Mouse (Mus musculus): ENCODE measurements around the gene Art1. TPM values are rescaled to one million over a fixed set of nuclear protein-coding genes. Genes with fewer than 3 reads are reported as not detected.

Art1 gene
- polyA plus RNA-seq, 1 experiment = not detected

DNA sequence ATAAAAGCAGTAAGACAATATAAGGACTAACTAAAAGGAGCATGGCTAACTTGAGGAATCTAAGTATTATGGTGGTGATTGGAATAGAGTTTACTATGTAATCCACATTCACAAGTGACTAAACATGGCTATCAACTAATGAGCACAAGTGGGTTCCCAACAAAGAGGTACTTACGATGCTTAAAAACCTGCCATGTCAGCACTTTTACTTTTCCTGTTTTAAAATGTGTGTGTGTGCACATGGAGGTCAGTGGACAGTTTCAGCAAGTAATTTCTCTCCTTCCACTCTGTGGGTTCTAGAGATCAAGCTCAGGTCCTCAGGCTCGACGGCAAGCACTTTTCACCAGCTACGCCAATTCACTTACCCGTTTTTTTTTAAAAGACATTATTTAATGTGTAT is 36.4 kb downstream of the Art1 start:
- Histone ChIP-seq H3K4me3 (ENCODE audit: insufficient read depth, low read length) (no peak overlapping the region), H3K4me1 (ENCODE audit: control insufficient read depth, insufficient read depth, low read length) (no peaks in the 10 kb centered on the region)
- TF ChIP-seq CTCF (IDR thresholded peaks at IDR 0.05; ENCODE audit: borderline replicate concordance, insufficient read depth, low read length) (no peak), POLR2A (IDR thresholded peaks at IDR 0.05; ENCODE audit: low read depth, low read length) (no peak)

DNA sequence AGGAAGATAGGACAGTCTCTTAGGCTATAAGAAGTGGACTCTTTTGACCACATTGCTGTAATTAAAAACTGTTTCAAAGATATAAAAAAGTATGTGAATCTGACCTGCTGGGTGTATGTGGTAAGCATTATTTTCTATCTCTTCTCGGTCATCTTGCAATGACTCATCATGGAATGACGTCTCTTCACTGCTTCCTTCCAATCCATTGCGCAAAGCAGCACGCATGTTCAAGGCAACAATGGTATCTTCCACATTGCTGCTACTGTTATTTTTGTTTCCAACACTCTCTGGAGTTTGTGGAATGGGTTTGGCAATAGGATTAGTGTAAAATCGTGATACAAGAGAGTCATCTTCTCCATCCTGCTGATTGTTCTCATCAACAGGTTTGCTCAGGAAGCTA is 52.1 kb downstream of the Art1 start:
- Histone ChIP-seq H3K4me1 (ENCODE audit: control insufficient read depth, insufficient read depth, low read length) (no peaks in the 10 kb centered on the region), H3K27ac (ENCODE audit: insufficient read depth, low read length) (no peak overlapping the region), H3K4me3 (ENCODE audit: insufficient read depth, low read length) (no peak overlapping the region)
- TF ChIP-seq POLR2A (IDR thresholded peaks at IDR 0.05; ENCODE audit: low read depth, low read length) = no peak
- no peak for TF ChIP-seq CTCF (IDR thresholded peaks at IDR 0.05; ENCODE audit: borderline replicate concordance, insufficient read depth, low read length)

More for the DNA sequence above, 36.4 kb downstream of the Art1 start:
- H3K27ac ChIP-seq (ENCODE audit: insufficient read depth, low read length) = no peak overlapping the region

Other genes starting within 250 kb of the Art1 start
- 0.74 TPM in 1 of 2 replicates, not detected in the other for gene Folr2, start 244.5 kb upstream of the Art1 start, polyA plus RNA-seq (2011; ENCODE audit: insufficient read length, low read depth, missing spikeins)
- 43.2 and 47.1 TPM in 2 replicates for gene Anapc15, start 238.0 kb upstream of the Art1 start, polyA plus RNA-seq (2011; ENCODE audit: insufficient read length, low read depth, missing spikeins)
- gene Folr1, start 231.0 kb upstream of the Art1 start, polyA plus RNA-seq (2011; ENCODE audit: insufficient read length, low read depth, missing spikeins) = 0.56 and 1.5 TPM in 2 replicates
- gene Lamtor1, start 195.8 kb upstream of the Art1 start, polyA plus RNA-seq (2011; ENCODE audit: insufficient read length, low read depth, missing spikeins) = 132 and 151 TPM in 2 replicates
- not detected in 2 replicates for gene Tomt, start 195.4 kb upstream of the Art1 start, polyA plus RNA-seq (2011; ENCODE audit: insufficient read length, low read depth, missing spikeins)
- gene Lrrc51, start 167.8 kb upstream of the Art1 start, polyA plus RNA-seq (2011; ENCODE audit: insufficient read length, low read depth, missing spikeins) = 5.8 and 6.0 TPM in 2 replicates
- 110 and 128 TPM in 2 replicates for gene Numa1, start 167.6 kb upstream of the Art1 start, polyA plus RNA-seq (2011; ENCODE audit: insufficient read length, low read depth, missing spikeins)
- gene Il18bp, start 83.1 kb upstream of the Art1 start, polyA plus RNA-seq (2011; ENCODE audit: insufficient read length, low read depth, missing spikeins) = 4.1 and 6.3 TPM in 2 replicates
- gene Rnf121, start 36.3 kb upstream of the Art1 start, polyA plus RNA-seq (2011; ENCODE audit: insufficient read length, low read depth, missing spikeins) = 44.9 and 48.4 TPM in 2 replicates
- 10.7 and 18.4 TPM in 2 replicates for gene Xndc1, start 36.2 kb upstream of the Art1 start, polyA plus RNA-seq (2011; ENCODE audit: insufficient read length, low read depth, missing spikeins)
- 0.37 and 0.93 TPM in 2 replicates for gene Xntrpc, start 36.0 kb upstream of the Art1 start, polyA plus RNA-seq (2011; ENCODE audit: insufficient read length, low read depth, missing spikeins)
- not detected in 2 replicates for gene Trpc2, start 18.6 kb upstream of the Art1 start, polyA plus RNA-seq (2011; ENCODE audit: insufficient read length, low read depth, missing spikeins)
- gene Art5, start 7.7 kb downstream of the Art1 start, polyA plus RNA-seq (2011; ENCODE audit: insufficient read length, low read depth, missing spikeins) = 0.72 TPM in 1 of 2 replicates, not detected in the other
- gene Chrna10, start 15.1 kb downstream of the Art1 start, polyA plus RNA-seq (2011; ENCODE audit: insufficient read length, low read depth, missing spikeins) = not detected in 2 replicates
- gene Nup98, start 108.4 kb downstream of the Art1 start, polyA plus RNA-seq (2011; ENCODE audit: insufficient read length, low read depth, missing spikeins) = 79.6 and 80.3 TPM in 2 replicates
- gene Pgap2, start 108.5 kb downstream of the Art1 start, polyA plus RNA-seq (2011; ENCODE audit: insufficient read length, low read depth, missing spikeins) = 50.4 and 70.0 TPM in 2 replicates
- 63.8 and 66.2 TPM in 2 replicates for gene Rhog, start 154.3 kb downstream of the Art1 start, polyA plus RNA-seq (2011; ENCODE audit: insufficient read length, low read depth, missing spikeins)
- gene Stim1, start 166.1 kb downstream of the Art1 start, polyA plus RNA-seq (2011; ENCODE audit: insufficient read length, low read depth, missing spikeins) = 20.5 and 27.6 TPM in 2 replicates

Measured in embryonic fibroblast, embryonic 13.5 days (primary cell).